Mouse (Mus musculus): ENCODE data around the gene Yes1. TPM values are rescaled to one million over a fixed set of nuclear protein-coding genes. Genes with fewer than 3 reads are reported as not detected.
"Not testable (repeated sequence)": the region's sequence is repeated elsewhere in the genome, so short reads cannot be mapped to it uniquely, and the experiment has no call there.

Gene Yes1
- polyA plus RNA-seq, 1 experiment = not detected

- TF ChIP-seq CTCF (IDR thresholded peaks at IDR 0.05; ENCODE audit: low read depth, low read length) (no peak), POLR2A (IDR thresholded peaks at IDR 0.05; ENCODE audit: borderline replicate concordance, low read depth, low read length) (no peak)
- Histone ChIP-seq H3K4me1 (ENCODE audit: control insufficient read depth, insufficient read depth, low read length) (no peaks in the 10 kb centered on the region), H3K27ac (ENCODE audit: insufficient read depth, low read depth, low read length) (no peak overlapping the region), H3K4me3 (ENCODE audit: insufficient read depth, low read length) (no peak overlapping the region)
Measured at GRCm38 (mm10) chr5:32718916-32719315, 107.9 kb downstream of the Yes1 start.

GRCm38 (mm10) chr5:32720416-32720815, 109.4 kb downstream of the Yes1 start:
- Histone ChIP-seq H3K4me1 (ENCODE audit: control insufficient read depth, insufficient read depth, low read length) (0 out of 2 replicates have a peak, but pooled peaks cover under 1% of the 10 kb centered on the region), H3K27ac (ENCODE audit: insufficient read depth, low read depth, low read length) (no peak overlapping the region), H3K4me3 (ENCODE audit: insufficient read depth, low read length) (no peak overlapping the region)
- no peak for TF ChIP-seq POLR2A (IDR thresholded peaks at IDR 0.05; ENCODE audit: borderline replicate concordance, low read depth, low read length)
- no peak for TF ChIP-seq CTCF (IDR thresholded peaks at IDR 0.05; ENCODE audit: low read depth, low read length)

- Histone ChIP-seq H3K4me1 (ENCODE audit: control insufficient read depth, insufficient read depth, low read length) (0 out of 2 replicates have a peak, but pooled peaks cover 2% of the 10 kb centered on the region), H3K4me3 (ENCODE audit: insufficient read depth, low read length) (no peak overlapping the region), H3K27ac (ENCODE audit: insufficient read depth, low read depth, low read length) (no peak overlapping the region)
- TF ChIP-seq POLR2A (IDR thresholded peaks at IDR 0.05; ENCODE audit: borderline replicate concordance, low read depth, low read length) = no peak
- TF ChIP-seq CTCF (IDR thresholded peaks at IDR 0.05; ENCODE audit: low read depth, low read length) = no peak
Measured at GRCm38 (mm10) chr5:32721316-32721715, 110.3 kb downstream of the Yes1 start.

- H3K27ac ChIP-seq (ENCODE audit: insufficient read depth, low read depth, low read length) = no peak overlapping the region
- no peak overlapping the region for H3K4me3 ChIP-seq (ENCODE audit: insufficient read depth, low read length)
- H3K4me1 ChIP-seq (ENCODE audit: control insufficient read depth, insufficient read depth, low read length) = 0 out of 2 replicates have a peak, but pooled peaks cover 2% of the 10 kb centered on the region
- no peak for TF ChIP-seq POLR2A (IDR thresholded peaks at IDR 0.05; ENCODE audit: borderline replicate concordance, low read depth, low read length)
Measured at GRCm38 (mm10) chr5:32722263-32722662, 111.3 kb downstream of the Yes1 start.

- H3K27ac ChIP-seq (ENCODE audit: insufficient read depth, low read depth, low read length); H3K4me3 ChIP-seq (ENCODE audit: insufficient read depth, low read length): not testable (repeated sequence)
Measured at GRCm38 (mm10) chr5:32722711-32723110, 111.7 kb downstream of the Yes1 start.

GRCm38 (mm10) chr5:32723981-32724380, 113.0 kb downstream of the Yes1 start:
- TF ChIP-seq POLR2A (IDR thresholded peaks at IDR 0.05; ENCODE audit: borderline replicate concordance, low read depth, low read length) (no peak), CTCF (IDR thresholded peaks at IDR 0.05; ENCODE audit: low read depth, low read length) (no peak)
- Histone ChIP-seq H3K4me1 (ENCODE audit: control insufficient read depth, insufficient read depth, low read length) (0 out of 2 replicates have a peak, but pooled peaks cover 2% of the 10 kb centered on the region), H3K27ac (ENCODE audit: insufficient read depth, low read depth, low read length) (no peak overlapping the region), H3K4me3 (ENCODE audit: insufficient read depth, low read length) (no peak overlapping the region)

More at GRCm38 (mm10) chr5:32722711-32723110, 111.7 kb downstream of the Yes1 start:
- not testable (repeated sequence) for H3K4me1 ChIP-seq (ENCODE audit: control insufficient read depth, insufficient read depth, low read length)

- not testable (repeated sequence) for H3K4me3 ChIP-seq (ENCODE audit: insufficient read depth, low read length); H3K4me1 ChIP-seq (ENCODE audit: control insufficient read depth, insufficient read depth, low read length)
Measured at GRCm38 (mm10) chr5:32725397-32725796, 114.4 kb downstream of the Yes1 start.

GRCm38 (mm10) chr5:32728300-32728699, 117.3 kb downstream of the Yes1 start:
- H3K27ac ChIP-seq (ENCODE audit: insufficient read depth, low read depth, low read length) = no peak overlapping the region
- TF ChIP-seq POLR2A (IDR thresholded peaks at IDR 0.05; ENCODE audit: borderline replicate concordance, low read depth, low read length) (no peak), CTCF (IDR thresholded peaks at IDR 0.05; ENCODE audit: low read depth, low read length) (no peak)
- H3K4me1 ChIP-seq (ENCODE audit: control insufficient read depth, insufficient read depth, low read length) = 0 out of 2 replicates have a peak, but pooled peaks cover 2% of the 10 kb centered on the region
- H3K4me3 ChIP-seq (ENCODE audit: insufficient read depth, low read length) = no peak overlapping the region

More at GRCm38 (mm10) chr5:32725397-32725796, 114.4 kb downstream of the Yes1 start:
- H3K27ac ChIP-seq (ENCODE audit: insufficient read depth, low read depth, low read length) = not testable (repeated sequence)

GRCm38 (mm10) chr5:32728851-32729250, 117.9 kb downstream of the Yes1 start:
- no peak overlapping the region for H3K4me3 ChIP-seq (ENCODE audit: insufficient read depth, low read length)
- 0 out of 2 replicates have a peak, but pooled peaks cover 2% of the 10 kb centered on the region for H3K4me1 ChIP-seq (ENCODE audit: control insufficient read depth, insufficient read depth, low read length)
- no peak for TF ChIP-seq CTCF (IDR thresholded peaks at IDR 0.05; ENCODE audit: low read depth, low read length)
- no peak overlapping the region for H3K27ac ChIP-seq (ENCODE audit: insufficient read depth, low read depth, low read length)

- not testable (repeated sequence) for H3K4me3 ChIP-seq (ENCODE audit: insufficient read depth, low read length); H3K4me1 ChIP-seq (ENCODE audit: control insufficient read depth, insufficient read depth, low read length); H3K27ac ChIP-seq (ENCODE audit: insufficient read depth, low read depth, low read length)
Measured at GRCm38 (mm10) chr5:32733892-32734291, 122.9 kb downstream of the Yes1 start.

GRCm38 (mm10) chr5:32735779-32736178, 124.8 kb downstream of the Yes1 start:
- H3K4me1 ChIP-seq (ENCODE audit: control insufficient read depth, insufficient read depth, low read length) = no peaks in the 10 kb centered on the region
- no peak for TF ChIP-seq CTCF (IDR thresholded peaks at IDR 0.05; ENCODE audit: low read depth, low read length)
- TF ChIP-seq POLR2A (IDR thresholded peaks at IDR 0.05; ENCODE audit: borderline replicate concordance, low read depth, low read length) = no peak
- no peak overlapping the region for H3K4me3 ChIP-seq (ENCODE audit: insufficient read depth, low read length)
- H3K27ac ChIP-seq (ENCODE audit: insufficient read depth, low read depth, low read length) = no peak overlapping the region

Other genes starting within 250 kb of the Yes1 start
- 177 and 202 TPM in 2 replicates for gene Ppp1cb, start 152.3 kb upstream of the Yes1 start, polyA plus RNA-seq (2012; ENCODE audit: insufficient read depth, insufficient read length, missing spikeins)
- 103 and 109 TPM in 2 replicates for gene Pisd, start 174.5 kb downstream of the Yes1 start, polyA plus RNA-seq (2012; ENCODE audit: insufficient read depth, insufficient read length, missing spikeins)
- gene Gm20671, start 215.9 kb downstream of the Yes1 start, polyA plus RNA-seq (2012; ENCODE audit: insufficient read depth, insufficient read length, missing spikeins) = not detected in 2 replicates
- gene Prr14l, start 243.1 kb downstream of the Yes1 start, polyA plus RNA-seq (2012; ENCODE audit: insufficient read depth, insufficient read length, missing spikeins) = 20.8 and 27.5 TPM in 2 replicates